Mouse (Mus musculus) lung, adult 18-20 months (tissue): ENCODE measurements around the gene Vwa7.
"Not testable (repeated sequence)": the region's sequence is repeated elsewhere in the genome, so short reads cannot be mapped to it uniquely, and the experiment has no call there.

Experiments
- DNase-seq, 2 experiments: peaks; one replicate each; pipeline ENCODE4 v3.0.0; 2022; ENCODE audit warnings: mixed read lengths in 2 of 2

The Vwa7 gene

GRCm38 (mm10) chr17:35022541-35023060 lies 6.2 kb downstream of the Vwa7 start:
- DNase-seq = no peak

- no peak for DNase-seq
Measured at GRCm38 (mm10) chr17:35023221-35023620, 6.8 kb downstream of the Vwa7 start.

- no peak for DNase-seq
Measured at GRCm38 (mm10) chr17:35023756-35024155, 7.4 kb downstream of the Vwa7 start.

GRCm38 (mm10) chr17:35024261-35024660 lies 7.9 kb downstream of the Vwa7 start:
- DNase-seq = no peak

- peak in 1 of 2 experiments; percentile 40 for DNase-seq
Measured at GRCm38 (mm10) chr17:35024691-35025488, 8.5 kb downstream of the Vwa7 start.

GRCm38 (mm10) chr17:35026206-35026605 lies 9.8 kb downstream of the Vwa7 start:
- DNase-seq = no peak

- no peak for DNase-seq
Measured at GRCm38 (mm10) chr17:35027277-35028068, 11.1 kb downstream of the Vwa7 start, which contains the start of gene Sapcd1. Gene Sapcd1, minus strand, starts transcription at chr17:35028016.

GRCm38 (mm10) chr17:35028315-35028714 lies 11.9 kb downstream of the Vwa7 start:
- no peak for DNase-seq

GRCm38 (mm10) chr17:35029691-35030532 lies 13.5 kb downstream of the Vwa7 start:
- no peak for DNase-seq

GRCm38 (mm10) chr17:35031272-35031671 lies 14.9 kb downstream of the Vwa7 start:
- no peak for DNase-seq

GRCm38 (mm10) chr17:35031880-35032279 lies 15.5 kb downstream of the Vwa7 start:
- DNase-seq = no peak

- DNase-seq = no peak
Measured at GRCm38 (mm10) chr17:35032323-35032870, 16.0 kb downstream of the Vwa7 start.

- DNase-seq = not testable (repeated sequence)
Measured at GRCm38 (mm10) chr17:35033703-35034102, 17.3 kb downstream of the Vwa7 start.

GRCm38 (mm10) chr17:35034896-35035295 lies 18.5 kb downstream of the Vwa7 start:
- DNase-seq = no peak

GRCm38 (mm10) chr17:35039121-35039873 lies 22.9 kb downstream of the Vwa7 start:
- DNase-seq = no peak

GRCm38 (mm10) chr17:35043794-35044193 lies 27.4 kb downstream of the Vwa7 start:
- no peak for DNase-seq

GRCm38 (mm10) chr17:35044904-35045806 lies 28.8 kb downstream of the Vwa7 start:
- no peak for DNase-seq

GRCm38 (mm10) chr17:35045807-35046680 lies 29.7 kb downstream of the Vwa7 start:
- DNase-seq = no peak

- peak; percentile 99 for DNase-seq
Measured at GRCm38 (mm10) chr17:35046681-35047455, 30.5 kb downstream of the Vwa7 start, which contains the start of gene Msh5. Gene Msh5, minus strand, starts transcription at chr17:35046745.
